Comparison of ENCODE assay signal across 11 mouse cellular contexts in the genomic region with DNA sequence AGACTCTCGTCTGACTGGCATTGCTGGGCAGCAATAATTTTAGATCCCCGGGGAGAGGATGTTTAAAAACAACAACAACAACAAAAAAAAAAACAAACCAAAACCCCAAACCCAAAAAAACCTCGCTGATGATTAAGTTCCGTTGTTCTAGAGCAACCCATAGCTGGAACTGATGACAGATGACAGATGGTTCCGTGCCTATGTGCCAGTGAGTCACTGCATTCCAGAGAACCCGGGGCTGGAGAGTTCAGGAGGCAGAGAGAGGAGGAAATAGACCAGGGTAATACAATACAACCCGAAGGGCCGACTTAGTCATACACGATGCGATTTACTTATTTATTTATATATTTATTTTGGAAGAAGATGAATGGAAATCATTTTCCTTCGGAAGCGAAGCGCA.
"Had no signal": no experiment of that assay in that cellular context is flagged by ENCODE, and none has a peak within 500 bp of the region (broad histone marks: within the 10 kb centered on the region; RNA-seq: fewer than 3 reads in every experiment).

No protein-coding gene starts in this region.

- ATAC-seq: liver, postnatal 0 days; lung, postnatal 0 days; midbrain, embryonic 13.5 days; midbrain, embryonic 15.5 days had no signal

- DNase-seq: liver, postnatal 0 days; lung, adult 2 months; lung, postnatal 14 days; lung, postnatal 36 days; right cerebral cortex, postnatal 14 days; thymus, adult 2 months; thymus, postnatal 25 days; thymus, postnatal 4 days had no signal
